Mouse (Mus musculus) heart, adult 8-10 months (tissue): Measurements from ENCODE around the gene Btf3. TPM values are rescaled to one million over a fixed set of nuclear protein-coding genes. Genes with fewer than 3 reads are reported as not detected.
A peak's percentile ranks its signal among the peaks of the same experiment; 100 is the strongest.

Experiments
- DNase-seq: peaks from one replicate; pipeline ENCODE4 v3.0.0; 2022; ENCODE audit warnings: low spot score
- total RNA-seq, 4 experiments: library from RNA; stranded (reverse); gene quantifications; 2 replicates each; pipeline ENCODE4 v1.2.4; 2022

The Btf3 gene
- total RNA-seq, 4 experiments from 2014 or later, result 181 to 211 (median 205) TPM

DNA sequence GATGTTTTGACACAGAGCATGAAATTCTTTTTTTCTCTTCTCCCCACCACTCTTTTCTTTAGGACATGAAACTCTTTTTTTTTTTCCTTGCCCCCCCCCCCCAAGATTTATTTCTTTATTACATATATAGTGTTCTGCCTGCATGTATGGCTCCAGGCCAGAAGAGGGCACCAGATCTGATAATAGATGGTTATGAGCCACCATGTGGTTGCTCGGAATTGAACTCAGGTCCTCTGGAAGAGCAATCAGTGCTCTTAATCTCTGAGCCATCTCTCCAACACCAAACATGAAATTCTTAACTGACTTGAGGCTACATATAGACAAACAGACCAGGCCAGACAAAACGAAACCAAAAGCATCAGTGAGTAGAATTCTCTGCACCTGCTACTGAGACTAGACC is 39.3 kb downstream of the Btf3 start:
- DNase-seq, result no peak

DNA sequence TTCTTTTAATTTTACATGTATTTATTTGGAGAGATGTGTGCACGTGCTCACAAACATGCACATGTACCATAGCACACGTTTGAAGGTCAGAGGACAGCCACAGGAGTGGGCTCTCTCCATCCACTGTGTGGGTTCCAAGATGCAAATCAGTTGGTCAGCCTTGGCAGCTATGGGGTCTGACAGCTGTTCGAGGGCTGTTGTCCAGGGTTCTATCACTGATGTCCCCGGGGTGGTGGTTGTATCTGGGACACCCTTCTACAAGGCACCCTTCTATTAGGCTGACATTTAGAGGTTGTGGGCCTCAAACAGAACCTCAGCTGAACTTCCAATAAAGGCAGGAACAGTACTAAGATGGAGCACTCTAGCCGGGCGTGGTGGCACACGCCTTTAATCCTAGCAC is 40.6 kb downstream of the Btf3 start:
- no peak for DNase-seq

DNA sequence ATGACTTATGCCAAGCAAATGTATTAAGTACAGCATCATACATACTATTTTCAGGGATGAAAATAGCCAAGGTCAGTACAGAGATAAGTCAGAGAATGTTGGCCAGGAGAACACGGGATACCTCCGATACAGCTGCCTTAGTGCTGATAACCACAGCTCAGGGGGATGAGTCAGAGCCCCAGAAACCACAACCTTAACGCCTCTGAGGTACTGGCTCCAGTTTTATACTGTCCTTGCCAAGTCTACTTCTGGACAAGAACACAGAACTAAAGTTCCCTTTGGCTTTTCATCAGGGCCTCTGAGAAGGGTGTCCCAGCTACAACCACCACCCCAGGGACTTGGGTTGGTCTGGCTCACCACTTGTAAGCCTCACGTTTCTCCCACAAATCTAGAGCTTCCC is 41.2 kb downstream of the Btf3 start:
- peak; percentile 50 for DNase-seq

DNA sequence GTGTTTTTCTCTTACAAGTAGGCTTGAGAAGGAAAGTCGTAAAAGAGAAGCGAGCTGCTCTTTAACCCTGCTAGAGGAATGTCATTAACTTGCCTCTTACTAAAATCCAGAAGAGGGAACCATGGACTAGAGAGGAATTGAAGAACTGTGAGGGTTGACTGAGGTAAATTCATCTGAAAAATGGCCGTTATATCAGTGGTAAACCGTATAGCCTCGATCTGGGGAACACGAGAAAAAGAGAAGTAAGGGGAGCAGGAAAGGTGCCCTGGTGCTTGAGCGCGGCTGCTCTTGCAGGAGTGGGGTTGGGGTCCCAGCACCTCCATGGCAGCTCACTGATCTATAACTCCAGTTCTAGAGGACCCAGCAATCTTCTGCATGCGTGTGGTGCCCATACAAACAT is 42.8 kb downstream of the Btf3 start:
- DNase-seq, result no peak

DNA sequence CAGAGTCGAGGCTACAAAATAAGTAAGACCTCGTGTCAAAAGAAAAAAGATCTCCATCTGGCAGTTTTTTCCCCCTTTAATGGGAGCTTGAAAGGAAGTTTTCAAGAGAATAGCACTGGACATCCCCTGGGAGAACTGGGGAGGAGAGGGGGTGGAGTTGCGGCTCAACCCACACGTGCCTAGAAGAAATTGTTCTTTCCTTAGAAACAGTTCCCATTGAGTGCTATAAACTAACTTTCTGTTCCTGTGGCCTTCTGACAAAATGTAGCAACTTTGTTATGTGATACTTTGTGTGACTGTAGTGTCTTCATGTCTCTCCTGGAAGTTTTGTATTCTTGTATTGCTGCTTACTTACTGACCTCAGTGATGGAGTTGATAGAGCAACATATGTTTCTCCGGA is 52.7 kb downstream of the Btf3 start:
- no peak for DNase-seq

DNA sequence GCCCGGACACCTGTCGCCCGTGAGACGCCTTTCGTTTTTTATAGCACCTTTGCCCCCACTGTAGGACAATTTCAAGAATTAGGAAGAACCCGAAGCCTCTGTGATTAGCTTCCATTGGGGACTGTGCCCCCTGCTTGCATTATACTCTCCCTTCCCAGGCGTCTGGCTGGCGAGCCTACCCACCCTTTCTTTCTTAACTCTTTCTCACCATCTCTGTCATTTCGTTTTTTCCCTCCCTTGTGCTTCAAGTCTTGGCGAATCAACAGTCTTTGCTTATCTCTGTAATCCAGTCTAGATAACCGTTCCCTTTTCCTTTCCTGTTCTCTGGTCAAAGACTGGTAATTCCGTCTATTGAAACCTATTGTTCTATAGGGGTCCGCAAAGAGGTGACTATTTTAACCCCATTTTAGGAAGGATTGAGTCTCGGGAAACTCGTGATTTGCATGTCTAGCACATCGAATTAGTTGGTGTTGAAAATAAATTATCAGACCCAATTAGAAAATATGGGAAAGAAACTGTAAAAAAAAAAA is 53.3 kb downstream of the Btf3 start:
- no peak for DNase-seq

DNA sequence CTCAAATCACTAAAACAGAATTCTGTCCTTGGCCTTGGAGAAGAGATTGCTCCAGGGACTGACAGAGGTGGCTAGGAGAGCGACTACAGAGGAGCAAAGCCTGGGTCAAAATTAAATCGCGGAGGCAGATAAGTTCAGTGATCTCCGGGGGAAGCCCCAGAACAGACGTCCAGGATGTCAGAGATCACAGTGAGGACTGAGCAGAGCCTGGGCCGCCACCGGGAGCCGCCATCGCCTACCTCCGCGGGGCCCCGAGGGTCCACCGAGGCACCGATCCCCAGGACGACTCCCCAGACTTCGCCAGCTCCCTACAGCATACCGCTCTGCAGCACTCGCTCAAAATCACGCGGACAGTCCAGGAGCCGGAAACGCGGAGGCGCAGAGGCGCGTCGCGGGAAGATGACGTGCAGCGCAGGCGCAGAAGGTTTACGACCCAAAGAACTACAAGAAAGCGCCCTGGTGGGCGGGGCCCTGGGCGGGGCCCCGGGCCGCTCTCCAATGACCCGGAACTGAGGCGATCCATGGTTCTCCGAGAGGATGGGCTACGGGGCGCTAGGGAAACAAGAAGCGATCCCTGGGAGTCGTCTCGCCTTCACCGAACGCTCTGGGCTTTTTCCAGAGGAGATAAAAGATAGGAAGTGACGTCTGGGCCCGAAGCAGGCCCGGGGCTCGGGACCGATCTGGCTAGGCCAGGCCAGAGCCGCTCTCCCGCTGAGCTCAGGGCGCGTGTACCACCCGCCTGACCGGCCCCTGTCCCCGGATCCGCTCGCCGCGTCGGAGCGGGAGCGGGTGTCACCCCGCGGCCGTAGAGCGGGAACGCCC is 54.0 kb downstream of the Btf3 start, which contains the start of the genes Utp15 and Ankra2:
TSS of gene Utp15 (minus strand) at position 406 of the 822 bp plus-strand sequence.
TSS of gene Ankra2 (plus strand) at position 439 of the 822 bp plus-strand sequence.
- DNase-seq, result peak; percentile 97

Other genes starting within 250 kb of the Btf3 start
- 1 to 10 TPM; 4.6 to 6.7 (median 5.6) TPM for gene Arhgef28, start 110.6 kb downstream of the Btf3 start, total RNA-seq
- 1 to 10 TPM; 5.5 to 6.9 (median 5.9) TPM for gene Utp15, start 54.0 kb downstream of the Btf3 start, total RNA-seq
- 10 to 100 TPM; 34.2 to 49.4 (median 44.5) TPM for gene Ankra2, start 53.9 kb downstream of the Btf3 start, total RNA-seq
- not detected for gene Gm21976, start 37.1 kb downstream of the Btf3 start, total RNA-seq
- gene Foxd1, start 37.2 kb upstream of the Btf3 start, total RNA-seq, result under 1 TPM in 1 of 4 experiments, not detected in 3; 0.06 TPM
- gene Gm10320, start 175.0 kb upstream of the Btf3 start, total RNA-seq, result not detected